Mouse (Mus musculus) bone marrow, adult 2 months (tissue): ENCODE results near the gene Tfap4.

Experiments
- CTCF ChIP-seq: fragments of 200-500 bp; IDR thresholded peaks from 2 replicates; pipeline ENCODE4 v1.5.1; 2011; ENCODE audit warnings: low read length, control low read depth; ENCODE audit not compliant: control insufficient read depth, insufficient read depth
- POLR2A ChIP-seq: fragments of 200-500 bp; IDR thresholded peaks from 2 replicates; pipeline ENCODE4 v1.6.1; 2011; ENCODE audit warnings: low read depth, mild to moderate bottlenecking, control low read depth, low read length, borderline replicate concordance; ENCODE audit not compliant: control insufficient read depth

DNA sequence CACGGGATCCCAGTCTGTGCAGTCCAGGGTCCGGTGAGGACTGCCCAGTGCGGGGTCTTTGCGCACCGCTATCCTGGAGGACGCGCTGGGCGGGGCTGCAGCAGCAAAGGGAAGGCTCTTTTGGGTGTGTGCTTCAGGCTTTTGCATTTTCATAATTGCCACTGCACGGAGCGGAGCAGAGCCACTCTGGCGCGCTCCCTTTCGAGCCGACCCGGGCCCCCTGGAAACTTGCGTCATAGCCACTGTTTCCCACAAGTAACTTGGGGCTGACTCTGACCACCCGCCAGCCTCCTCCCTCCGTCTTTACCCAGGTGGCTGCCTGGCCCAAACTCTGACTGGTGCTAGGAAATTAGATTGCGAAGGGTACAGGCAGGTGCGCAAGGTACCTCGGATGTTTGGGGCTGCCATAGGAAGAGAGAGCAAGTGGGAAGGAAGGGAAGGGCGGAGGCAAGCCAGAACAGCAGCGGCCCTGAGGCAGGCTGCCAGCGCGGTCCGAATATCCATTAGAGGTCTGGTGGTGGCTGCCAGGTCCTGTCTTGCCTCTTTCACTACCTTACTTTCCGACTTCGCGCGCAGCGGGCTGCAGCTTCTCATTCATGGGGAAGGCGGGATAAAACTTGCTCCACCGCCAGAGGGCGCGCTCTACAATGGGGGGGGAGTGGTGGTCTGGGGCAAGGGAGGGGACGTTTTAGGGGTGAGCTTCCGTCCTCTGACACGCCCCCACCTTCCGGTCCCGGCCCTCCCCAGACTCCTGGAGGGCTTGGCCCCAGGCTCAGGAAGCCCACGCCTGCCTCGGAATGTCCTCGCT lies 695 bp upstream of the Tfap4 start:
- TF ChIP-seq POLR2A (peak; percentile 44; the same call in 1 of the 2 replicates), CTCF (peak; percentile 61)
